Mouse (Mus musculus) limb, embryonic 14.5 days (tissue): ENCODE results near the gene Papss2. TPM values are rescaled to one million over a fixed set of nuclear protein-coding genes. Genes with fewer than 3 reads are reported as not detected.

Experiments used
- ATAC-seq: fragments of 200-750 bp; cut with Nextera tagmentation; 2 replicates; pipeline ENCODE4 v1.8.0; 2017; ENCODE audit warnings: low read depth, moderate number of reproducible peaks, moderate TSS enrichment; ENCODE audit not compliant: low FRiP score
- DNase-seq: peaks from one replicate; pipeline ENCODE4 v3.0.0-alpha.2; 2015; ENCODE audit warnings: low spot score
- H3K27ac ChIP-seq: fragments of 300-500 bp; sonication (generic); replicated peaks from 2 replicates; pipeline ENCODE4 v1.5.1; 2014; ENCODE audit warnings: low read depth, mild to moderate bottlenecking, low read length, moderate library complexity, mixed read lengths
- H3K27me3 ChIP-seq: fragments of 300-500 bp; sonication (generic); 2 replicates; pipeline ENCODE4 v1.6.1; 2014; ENCODE audit warnings: low read length, mixed read lengths; ENCODE audit not compliant: control insufficient read depth, insufficient read depth
- H3K36me3 ChIP-seq: fragments of 300-500 bp; sonication (generic); 2 replicates; pipeline ENCODE4 v1.6.1; 2014; ENCODE audit warnings: mild to moderate bottlenecking, low read length, moderate library complexity, mixed read lengths; ENCODE audit not compliant: control insufficient read depth, insufficient read depth
- H3K4me1 ChIP-seq: fragments of 300-500 bp; sonication (generic); 2 replicates; pipeline ENCODE4 v1.6.1; 2014; ENCODE audit warnings: antibody characterized with exemption, low read length, mixed read lengths; ENCODE audit not compliant: control insufficient read depth, insufficient read depth
- H3K4me2 ChIP-seq: fragments of 300-500 bp; sonication (generic); replicated peaks from 2 replicates; pipeline ENCODE4 v1.6.1; 2014; ENCODE audit warnings: low read depth, mild to moderate bottlenecking, low read length, moderate library complexity; ENCODE audit not compliant: severe bottlenecking
- H3K4me3 ChIP-seq: fragments of 300-500 bp; sonication (generic); replicated peaks from 2 replicates; pipeline ENCODE4 v1.5.1; 2014; ENCODE audit warnings: low read length
- H3K9ac ChIP-seq: fragments of 300-500 bp; sonication (generic); 2 replicates; pipeline ENCODE4 v1.6.1; 2014; ENCODE audit warnings: mild to moderate bottlenecking, low read depth, low read length, moderate library complexity; ENCODE audit not compliant: severe bottlenecking
- H3K9me3 ChIP-seq: fragments of 300-500 bp; sonication (generic); 2 replicates; pipeline ENCODE4 v1.6.1; 2016; ENCODE audit warnings: low read length; ENCODE audit not compliant: control insufficient read depth
- POLR2A ChIP-seq: fragments of 200-500 bp; IDR thresholded peaks from 2 replicates; pipeline ENCODE4 v1.8.0; 2012; ENCODE audit warnings: inconsistent platforms, mild to moderate bottlenecking, moderate library complexity, borderline replicate concordance; ENCODE audit not compliant: insufficient read depth, insufficient read length; ENCODE audit errors: extremely low read depth
- WGBS: fragments of 180-500 bp; shearing (Covaris S2); extraction: QIAGEN DNeasy Blood & Tissue Kit; methylation state at CpG from one replicate; pipeline ENCODE4 v1.1.7; 2014; 5-methylcytosine and 5-hydroxymethylcytosine counted together
- polyA plus RNA-seq, 2 experiments: library from polyadenylated mRNA; depleted of rRNA in 1 of 2; stranded (reverse) in 1 of 2; unstranded in 1 of 2; fragments of >200 nt; fragmentation: Nextera tagmentation in 1 of 2; extraction: Ambion mirVana in 1 of 2; gene quantifications; 2 replicates each; pipeline versions ENCODE4 v1.2.1 to v1.2.3; 2012 to 2014

Papss2 gene
- polyA plus RNA-seq, 2 experiments: 48.2 to 62.0 TPM

- no peaks in the 10 kb centered on the region for H3K27me3 ChIP-seq
- H3K4me3 ChIP-seq: no peak overlapping the region
- peaks cover 68% of the 10 kb centered on the region for H3K36me3 ChIP-seq
- 91% methylated on average over 7 of the region's 7 CpGs for WGBS
- no peak for TF ChIP-seq POLR2A
- no peaks in the 10 kb centered on the region; the same call in 1 of the 2 replicates for H3K4me1 ChIP-seq
- H3K4me2 ChIP-seq: no peak overlapping the region
- DNase-seq: no peak
- H3K9me3 ChIP-seq: no peaks in the 10 kb centered on the region
- H3K27ac ChIP-seq: no peak overlapping the region
- H3K9ac ChIP-seq: no peak overlapping the region
- ATAC-seq: no peak
Observed at GRCm38 (mm10) chr19:32641535-32641934, 45.9 kb downstream of the Papss2 start.

GRCm38 (mm10) chr19:32641995-32642394, 46.4 kb downstream of the Papss2 start:
- H3K4me1 ChIP-seq: no peaks in the 10 kb centered on the region; the same call in 1 of the 2 replicates
- no peaks in the 10 kb centered on the region for H3K27me3 ChIP-seq
- no peak for DNase-seq
- H3K9ac ChIP-seq: no peak overlapping the region
- no peak for TF ChIP-seq POLR2A
- no peak overlapping the region for H3K27ac ChIP-seq
- H3K4me2 ChIP-seq: no peak overlapping the region
- 89% methylated on average over 8 of the region's 8 CpGs for WGBS
- H3K36me3 ChIP-seq: peaks cover 65% of the 10 kb centered on the region
- no peaks in the 10 kb centered on the region for H3K9me3 ChIP-seq
- H3K4me3 ChIP-seq: no peak overlapping the region
- ATAC-seq: no peak

- no peak for TF ChIP-seq POLR2A
- no peak for DNase-seq
- Histone ChIP-seq H3K9ac (no peak overlapping the region), H3K4me2 (no peak overlapping the region), H3K4me1 (no peaks in the 10 kb centered on the region), H3K9me3 (no peaks in the 10 kb centered on the region), H3K36me3 (peaks cover 63% of the 10 kb centered on the region), H3K4me3 (no peak overlapping the region), H3K27me3 (no peaks in the 10 kb centered on the region), H3K27ac (no peak overlapping the region)
- WGBS: 89% methylated on average over 3 of the region's 3 CpGs
- no peak for ATAC-seq
Observed at GRCm38 (mm10) chr19:32643642-32644041, 48.1 kb downstream of the Papss2 start.

GRCm38 (mm10) chr19:32645939-32646338, 50.3 kb downstream of the Papss2 start:
- peaks cover 47% of the 10 kb centered on the region for H3K36me3 ChIP-seq
- ATAC-seq: no peak
- H3K27me3 ChIP-seq: no peaks in the 10 kb centered on the region
- no peaks in the 10 kb centered on the region for H3K4me1 ChIP-seq
- 92% methylated on average over 7 of the region's 7 CpGs for WGBS
- no peaks in the 10 kb centered on the region for H3K9me3 ChIP-seq
- H3K4me2 ChIP-seq: no peak overlapping the region
- DNase-seq: no peak
- no peak overlapping the region for H3K9ac ChIP-seq
- TF ChIP-seq POLR2A: no peak
- no peak overlapping the region for H3K4me3 ChIP-seq
- H3K27ac ChIP-seq: no peak overlapping the region

- ATAC-seq (no peak), DNase-seq (no peak)
- peaks cover 42% of the 10 kb centered on the region for H3K36me3 ChIP-seq
- H3K4me1 ChIP-seq: no peaks in the 10 kb centered on the region
- H3K27me3 ChIP-seq: no peaks in the 10 kb centered on the region
- 82% methylated on average over 3 of the region's 3 CpGs for WGBS
- H3K4me3 ChIP-seq: no peak overlapping the region
- no peaks in the 10 kb centered on the region for H3K9me3 ChIP-seq
- H3K27ac ChIP-seq: no peak overlapping the region
- TF ChIP-seq POLR2A: no peak
- no peak overlapping the region for H3K4me2 ChIP-seq
- H3K9ac ChIP-seq: no peak overlapping the region
Observed at GRCm38 (mm10) chr19:32646382-32646781, 50.8 kb downstream of the Papss2 start.
